Mouse (Mus musculus): ENCODE measurements around the gene Kcnq2.

DNA sequence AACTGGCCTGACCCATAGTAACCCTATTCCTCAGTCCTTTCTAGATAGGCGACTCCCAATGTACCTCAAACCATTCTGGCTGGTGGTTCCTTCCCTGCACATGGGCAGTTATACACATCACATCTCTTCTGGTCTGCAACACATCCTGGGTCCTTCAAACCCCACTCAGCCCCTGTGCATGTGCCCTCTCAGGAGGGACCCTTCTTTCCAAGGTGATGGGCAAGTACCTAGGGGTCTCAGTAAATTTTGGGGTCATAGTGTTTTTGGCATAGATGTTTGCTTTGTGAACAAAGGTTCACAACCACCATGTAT, 62.7 kb downstream of the Kcnq2 start:
- TF ChIP-seq CTCF (IDR thresholded peaks at IDR 0.05; ENCODE audit: borderline replicate concordance, extremely low read depth, insufficient read depth, insufficient read length), result no peak
- TF ChIP-seq POLR2A (IDR thresholded peaks at IDR 0.05; ENCODE audit: borderline replicate concordance, extremely low read depth, insufficient read depth, insufficient read length, poor library complexity, severe bottlenecking), result no peak

Measured in brain, embryonic 14.5 days (tissue).